Mouse (Mus musculus) heart, embryonic 16.5 days (tissue): ENCODE results near the gene Ror2. TPM values are rescaled to one million over a fixed set of nuclear protein-coding genes. Genes with fewer than 3 reads are reported as not detected.

Source experiments
- ATAC-seq: fragments of 200-750 bp; cut with Nextera tagmentation; replicated peaks from 2 replicates; pipeline ENCODE4 v1.8.0; 2017; ENCODE audit warnings: moderate number of reproducible peaks; ENCODE audit not compliant: insufficient read depth, low FRiP score; ENCODE audit errors: extremely low read depth
- H3K27ac ChIP-seq: fragments of 300-500 bp; sonication (generic); 2 replicates; pipeline ENCODE4 v1.5.1; 2014; ENCODE audit warnings: mild to moderate bottlenecking, low read length, control low read depth, moderate library complexity
- H3K27me3 ChIP-seq: fragments of 300-500 bp; sonication (generic); 2 replicates; pipeline ENCODE4 v1.6.1; 2014; ENCODE audit warnings: low read length, mixed read lengths; ENCODE audit not compliant: control insufficient read depth, insufficient read depth
- H3K36me3 ChIP-seq: fragments of 300-500 bp; sonication (generic); 2 replicates; pipeline ENCODE4 v1.6.1; 2014; ENCODE audit not compliant: control insufficient read depth, insufficient read depth
- H3K4me1 ChIP-seq: fragments of 300-500 bp; sonication (generic); 2 replicates; pipeline ENCODE4 v1.6.1; 2014; ENCODE audit warnings: low read length, mixed read lengths; ENCODE audit not compliant: control insufficient read depth, insufficient read depth
- H3K4me2 ChIP-seq: fragments of 300-500 bp; sonication (generic); 2 replicates; pipeline ENCODE4 v1.6.1; 2014; ENCODE audit warnings: low read depth, mild to moderate bottlenecking, control low read depth, low read length
- H3K4me3 ChIP-seq: fragments of 300-500 bp; sonication (generic); 2 replicates; pipeline ENCODE4 v1.5.1; 2014; ENCODE audit warnings: mild to moderate bottlenecking, control low read depth, low read length
- H3K9ac ChIP-seq: fragments of 300-500 bp; sonication (generic); 2 replicates; pipeline ENCODE4 v1.6.1; 2014; ENCODE audit warnings: low read length, control low read depth
- H3K9me3 ChIP-seq: fragments of 300-500 bp; sonication (generic); replicated peaks from 2 replicates; pipeline ENCODE4 v1.6.1; 2016; ENCODE audit warnings: low read length; ENCODE audit not compliant: control insufficient read depth
- WGBS: fragments of 180-500 bp; shearing (Covaris S2); extraction: QIAGEN DNeasy Blood & Tissue Kit; methylation state at CpG from one replicate; pipeline ENCODE4 v1.1.7; 2014; 5-methylcytosine and 5-hydroxymethylcytosine counted together
- polyA plus RNA-seq: library from polyadenylated mRNA; unstranded; fragments of >200 nt; fragmentation: Nextera tagmentation; extraction: Ambion mirVana; gene quantifications from 2 replicates; pipeline ENCODE4 v1.2.1, GENCODE M21; 2015

Gene Ror2
- polyA plus RNA-seq, 1 experiment from 2014 or later, result 13.5 TPM

GRCm38 (mm10) chr13:53081846-53082245 is 204.1 kb downstream of the Ror2 start:
- H3K9me3 ChIP-seq, result no peaks in the 10 kb centered on the region
- no peaks in the 10 kb centered on the region for H3K36me3 ChIP-seq

GRCm38 (mm10) chr13:53077732-53078345 is 208.1 kb downstream of the Ror2 start:
- H3K27ac ChIP-seq, result no peak overlapping the region
- no peak overlapping the region for H3K4me3 ChIP-seq
- no peaks in the 10 kb centered on the region for H3K27me3 ChIP-seq
- 85% methylated on average over 15 of the region's 15 CpGs for WGBS
- ATAC-seq, result no peak
- no peaks in the 10 kb centered on the region for H3K36me3 ChIP-seq
- H3K4me2 ChIP-seq, result no peak overlapping the region
- no peak overlapping the region for H3K9ac ChIP-seq
- no peaks in the 10 kb centered on the region for H3K9me3 ChIP-seq
- no peaks in the 10 kb centered on the region for H3K4me1 ChIP-seq

More at GRCm38 (mm10) chr13:53081846-53082245, 204.1 kb downstream of the Ror2 start:
- no peak for ATAC-seq
- H3K4me3 ChIP-seq, result no peak overlapping the region
- 63% methylated on average over 6 of the region's 6 CpGs for WGBS
- no peak overlapping the region for H3K4me2 ChIP-seq
- no peak overlapping the region for H3K9ac ChIP-seq
- H3K4me1 ChIP-seq, result no peaks in the 10 kb centered on the region
- H3K27ac ChIP-seq, result no peak overlapping the region
- H3K27me3 ChIP-seq, result no peaks in the 10 kb centered on the region

- no peak overlapping the region for H3K4me2 ChIP-seq
- H3K9me3 ChIP-seq, result no peaks in the 10 kb centered on the region
- no peak overlapping the region for H3K4me3 ChIP-seq
- H3K27me3 ChIP-seq, result no peaks in the 10 kb centered on the region
- 69% methylated on average over 5 of the region's 5 CpGs for WGBS
- H3K4me1 ChIP-seq, result no peaks in the 10 kb centered on the region
- H3K9ac ChIP-seq, result no peak overlapping the region
- no peak for ATAC-seq
- no peak overlapping the region for H3K27ac ChIP-seq
- H3K36me3 ChIP-seq, result no peaks in the 10 kb centered on the region
Observed at GRCm38 (mm10) chr13:53075006-53075405, 210.9 kb downstream of the Ror2 start.

GRCm38 (mm10) chr13:53069076-53069690 is 216.7 kb downstream of the Ror2 start:
- WGBS, result 65% methylated on average over 22 of the region's 22 CpGs
- Histone ChIP-seq H3K9me3 (no peaks in the 10 kb centered on the region), H3K9ac (0 out of 2 replicates have a peak overlapping the region, but pooled peaks have one; percentile 16), H3K4me3 (no peak overlapping the region), H3K36me3 (no peaks in the 10 kb centered on the region), H3K4me2 (no peak overlapping the region), H3K27me3 (no peaks in the 10 kb centered on the region), H3K27ac (no peak overlapping the region), H3K4me1 (peaks cover 20% of the 10 kb centered on the region)
- ATAC-seq, result no peak; the same call in 1 of the 2 replicates

- Histone ChIP-seq H3K4me1 (peaks cover 20% of the 10 kb centered on the region), H3K27ac (peak overlapping the region; percentile 84), H3K36me3 (no peaks in the 10 kb centered on the region), H3K27me3 (no peaks in the 10 kb centered on the region), H3K9me3 (no peaks in the 10 kb centered on the region), H3K9ac (no peak overlapping the region), H3K4me3 (no peak overlapping the region), H3K4me2 (no peak overlapping the region)
- no peak for ATAC-seq
- WGBS, result 83% methylated on average over 8 of the region's 8 CpGs
Observed at GRCm38 (mm10) chr13:53068461-53068860, 217.5 kb downstream of the Ror2 start.

- no peaks in the 10 kb centered on the region for H3K9me3 ChIP-seq
- no peak overlapping the region for H3K4me3 ChIP-seq
- peak; percentile 87 for ATAC-seq
- H3K4me2 ChIP-seq, result no peak overlapping the region
- no peaks in the 10 kb centered on the region for H3K27me3 ChIP-seq
- H3K27ac ChIP-seq, result peak overlapping the region; percentile 84
- peaks cover 20% of the 10 kb centered on the region for H3K4me1 ChIP-seq
- no peaks in the 10 kb centered on the region for H3K36me3 ChIP-seq
- no peak overlapping the region for H3K9ac ChIP-seq
- WGBS, result 40% methylated on average over 11 of the region's 11 CpGs
Observed at GRCm38 (mm10) chr13:53067949-53068348, 218.0 kb downstream of the Ror2 start.

DNA sequence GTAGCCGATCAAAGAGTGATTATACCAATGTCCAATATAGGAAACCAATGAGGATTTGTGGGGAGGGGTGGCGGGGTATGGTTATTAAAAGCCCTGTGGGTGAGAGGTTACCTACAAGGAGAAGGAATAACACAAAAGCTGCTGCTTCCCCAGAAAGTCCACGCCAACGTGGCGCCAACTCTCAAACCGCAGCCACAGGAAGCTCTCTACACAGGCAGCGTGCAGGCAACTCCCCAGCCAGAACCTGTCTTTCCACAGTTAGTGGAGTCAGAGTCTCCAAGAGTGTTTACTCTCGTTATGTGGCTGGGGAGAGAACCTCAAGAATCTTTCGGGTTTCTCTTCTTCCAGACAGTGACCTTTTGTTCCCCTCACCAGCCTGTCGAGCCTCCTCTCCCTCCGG is 220.8 kb downstream of the Ror2 start:
- Histone ChIP-seq H3K27me3 (no peaks in the 10 kb centered on the region), H3K27ac (no peak overlapping the region), H3K9ac (no peak overlapping the region), H3K36me3 (no peaks in the 10 kb centered on the region), H3K9me3 (0 out of 2 replicates have a peak, but pooled peaks cover under 1% of the 10 kb centered on the region), H3K4me2 (no peak overlapping the region), H3K4me1 (peaks cover 20% of the 10 kb centered on the region), H3K4me3 (no peak overlapping the region)
- ATAC-seq, result no peak
- WGBS, result 68% methylated on average over 11 of the region's 11 CpGs

- H3K4me2 ChIP-seq, result no peak overlapping the region
- H3K27me3 ChIP-seq, result no peaks in the 10 kb centered on the region
- H3K9ac ChIP-seq, result no peak overlapping the region
- no peak for ATAC-seq
- 93% methylated on average over 1 of the region's 1 CpGs for WGBS
- H3K4me1 ChIP-seq, result peaks cover 20% of the 10 kb centered on the region
- no peak overlapping the region for H3K27ac ChIP-seq
- H3K36me3 ChIP-seq, result no peaks in the 10 kb centered on the region
- 0 out of 2 replicates have a peak, but pooled peaks cover 2% of the 10 kb centered on the region for H3K9me3 ChIP-seq
- no peak overlapping the region for H3K4me3 ChIP-seq
Observed at GRCm38 (mm10) chr13:53064681-53065080, 221.2 kb downstream of the Ror2 start.
